Mouse (Mus musculus): ENCODE results near the gene Gm8050. TPM values are rescaled to one million over a fixed set of nuclear protein-coding genes. Genes with fewer than 3 reads are reported as not detected.
"Not testable (repeated sequence)": the region's sequence is repeated elsewhere in the genome, so short reads cannot be mapped to it uniquely, and the experiment has no call there.

Gm8050 gene
- not detected in 2 replicates for polyA plus RNA-seq (2012; rRNA removed)

DNA sequence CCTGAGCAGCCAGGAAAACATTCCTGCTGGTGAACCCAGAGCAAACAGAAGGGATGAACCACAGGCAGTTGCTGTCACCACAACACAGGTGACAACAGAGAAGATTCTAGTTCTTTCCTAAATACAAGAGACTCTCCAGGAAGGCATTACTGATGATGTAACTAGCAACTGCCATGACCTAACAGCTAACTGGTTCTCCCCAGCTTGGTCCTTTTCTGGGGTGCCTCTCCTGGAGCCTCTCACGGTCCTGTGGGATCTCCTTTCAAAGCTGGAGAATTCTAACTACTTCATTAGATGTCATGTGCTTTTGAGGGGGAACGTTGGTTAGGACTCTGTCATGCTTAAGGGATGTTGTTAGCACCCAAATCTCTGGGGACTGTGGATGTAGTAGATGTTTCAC, at the start of gene Gm8050:
Gene Gm8050 (minus strand): TSS at position 101 of the 400 bp plus-strand sequence.
- H3K4me1 ChIP-seq (ENCODE audit: control insufficient read depth, insufficient read depth, low read length); H3K27ac ChIP-seq (ENCODE audit: insufficient read depth, low read length); H3K4me3 ChIP-seq (ENCODE audit: insufficient read depth, low read length): not testable (repeated sequence)

DNA sequence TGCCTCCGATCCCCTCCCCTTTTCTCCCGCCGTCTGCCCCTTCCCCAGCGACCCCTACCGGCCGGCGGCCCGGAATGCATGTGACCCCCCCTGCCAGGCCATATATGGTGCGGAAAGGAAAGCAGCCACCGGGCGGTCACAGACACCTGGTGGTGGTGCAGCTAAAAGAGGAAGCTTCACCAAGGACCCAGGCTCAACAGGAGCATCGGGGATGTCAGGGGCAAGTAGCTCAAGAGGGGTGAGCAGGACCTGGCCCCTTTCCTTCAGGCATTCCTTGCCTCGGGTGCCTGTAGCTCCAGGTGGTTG, 37.1 kb upstream of the Gm8050 start:
- not testable (repeated sequence) for H3K27ac ChIP-seq (ENCODE audit: insufficient read depth, low read length); H3K4me1 ChIP-seq (ENCODE audit: control insufficient read depth, insufficient read depth, low read length); H3K4me3 ChIP-seq (ENCODE audit: insufficient read depth, low read length)

DNA sequence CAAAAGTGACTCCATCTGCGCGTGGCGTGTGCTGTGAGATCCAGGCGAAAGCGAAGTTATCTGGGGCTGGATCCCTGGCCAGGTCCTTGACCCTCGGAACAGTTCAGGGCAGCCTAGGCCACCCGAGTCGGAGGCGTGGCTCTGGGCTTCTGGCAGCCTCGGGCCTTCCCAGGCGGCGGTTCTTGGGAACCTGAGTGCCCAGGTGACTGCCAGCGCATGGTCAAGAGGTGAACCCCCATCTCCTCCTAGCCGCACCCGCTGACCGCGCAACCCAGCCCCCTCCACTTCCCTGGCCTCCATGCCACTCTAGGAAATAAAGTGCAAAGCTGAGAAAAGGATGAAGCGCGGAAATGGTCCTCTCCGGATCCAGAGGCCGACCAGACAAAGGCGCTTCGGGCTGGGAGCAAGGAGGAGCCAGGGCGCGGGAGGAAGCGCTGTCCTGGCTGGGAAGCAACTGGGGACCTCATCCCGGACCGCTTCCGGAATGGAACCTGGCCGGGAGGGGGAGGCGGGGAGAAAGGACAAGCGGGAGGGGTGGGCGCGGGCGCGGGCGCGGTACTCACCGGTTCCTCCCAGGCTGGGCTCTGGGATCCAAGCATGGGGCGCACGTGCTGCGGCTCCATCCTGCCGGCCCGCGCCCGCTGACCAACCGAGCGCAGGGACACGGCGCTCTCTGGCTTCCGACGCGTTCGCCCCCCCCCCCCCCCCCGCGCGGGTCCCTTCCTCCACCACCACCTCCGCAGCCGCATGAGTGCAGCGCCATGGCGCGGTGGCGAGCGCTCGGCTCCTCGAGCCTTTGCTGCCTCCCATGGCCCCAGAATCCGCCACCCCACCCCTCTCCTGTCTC, 36.6 kb upstream of the Gm8050 start:
- H3K4me3 ChIP-seq (ENCODE audit: insufficient read depth, low read length) = peak overlapping the region; percentile 44; the same call in 1 of the 2 replicates
- H3K4me1 ChIP-seq (ENCODE audit: control insufficient read depth, insufficient read depth, low read length); H3K27ac ChIP-seq (ENCODE audit: insufficient read depth, low read length): not testable (repeated sequence)

DNA sequence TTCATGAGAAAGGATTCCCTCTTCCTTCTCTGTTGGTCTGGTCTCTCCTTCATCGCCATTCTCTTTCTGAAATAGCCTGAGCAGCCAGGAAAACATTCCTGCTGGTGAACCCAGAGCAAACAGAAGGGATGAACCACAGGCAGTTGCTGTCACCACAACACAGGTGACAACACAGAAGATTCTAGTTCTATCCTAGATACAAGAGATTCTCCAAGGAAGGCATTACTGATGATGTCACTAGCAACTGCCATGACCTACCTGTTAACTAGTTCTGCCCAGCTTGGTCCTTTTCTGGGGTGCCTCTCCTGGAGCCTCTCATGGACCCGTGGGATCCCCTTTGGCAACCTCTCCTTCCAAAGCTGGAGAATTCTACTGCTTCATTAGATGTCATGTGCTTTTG, 22.2 kb upstream of the Gm8050 start, which contains the start of gene Gm3636:
Gene Gm3636 (minus strand): TSS at position 101 of the 400 bp plus-strand sequence.
- H3K4me1 ChIP-seq (ENCODE audit: control insufficient read depth, insufficient read depth, low read length); H3K4me3 ChIP-seq (ENCODE audit: insufficient read depth, low read length); H3K27ac ChIP-seq (ENCODE audit: insufficient read depth, low read length): not testable (repeated sequence)

DNA sequence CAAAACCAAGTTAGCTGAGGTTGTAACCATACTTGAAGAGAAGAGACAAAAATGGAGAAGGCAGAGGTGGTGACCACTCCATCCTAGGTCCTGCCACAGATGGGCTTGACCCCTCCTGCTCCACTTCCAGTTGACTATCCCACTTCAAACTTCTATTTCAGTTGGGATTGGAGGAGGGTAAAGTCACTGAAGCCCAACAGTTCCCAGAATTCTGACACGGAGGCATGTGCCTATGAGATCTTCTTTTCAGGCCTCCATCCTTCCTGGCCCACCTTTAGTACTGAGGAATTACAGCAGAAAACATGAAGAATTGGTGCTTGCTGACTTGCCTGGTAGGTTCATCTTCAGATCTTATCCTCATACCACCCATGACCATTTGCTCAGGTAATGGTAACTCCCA, 36.0 kb downstream of the Gm8050 start, which contains the start of gene Gm10251:
Gene Gm10251 (minus strand): TSS at position 101 of the 400 bp plus-strand sequence.
- H3K27ac ChIP-seq (ENCODE audit: insufficient read depth, low read length); H3K4me3 ChIP-seq (ENCODE audit: insufficient read depth, low read length); H3K4me1 ChIP-seq (ENCODE audit: control insufficient read depth, insufficient read depth, low read length): not testable (repeated sequence)

Other genes with a start within 250 kb of the Gm8050 start
- gene Gm8356, start 183.0 kb downstream of the Gm8050 start, polyA plus RNA-seq (2012; rRNA removed) = not detected in 2 replicates
- gene Gm3629, start 129.6 kb downstream of the Gm8050 start, polyA plus RNA-seq (2012; rRNA removed) = 0.26 and 0.69 TPM in 2 replicates
- gene Gm3460, start 97.8 kb downstream of the Gm8050 start, polyA plus RNA-seq (2012; rRNA removed) = 0.40 TPM in 1 of 2 replicates, not detected in the other
- 0.08 TPM in 1 of 2 replicates, not detected in the other for gene Gm10251, start 36.1 kb downstream of the Gm8050 start, polyA plus RNA-seq (2012; rRNA removed)
- gene Gm3636, start 22.1 kb upstream of the Gm8050 start, polyA plus RNA-seq (2012; rRNA removed) = 5.4 and 6.5 TPM in 2 replicates
- gene Gm8362, start 54.2 kb upstream of the Gm8050 start, polyA plus RNA-seq (2012; rRNA removed) = 0.06 TPM in 1 of 2 replicates, not detected in the other
- gene Gm3642, start 120.1 kb upstream of the Gm8050 start, polyA plus RNA-seq (2012; rRNA removed) = 0.06 TPM in 1 of 2 replicates, not detected in the other
- 3.6 and 3.7 TPM in 2 replicates for gene Gm3667, start 169.7 kb upstream of the Gm8050 start, polyA plus RNA-seq (2012; rRNA removed)

Data from cortical plate, adult 2 months (tissue).